Mouse (Mus musculus): Measurements from ENCODE around the gene Podn. TPM values are rescaled to one million over a fixed set of nuclear protein-coding genes. Genes with fewer than 3 reads are reported as not detected.

Podn gene
- polyA plus RNA-seq, 1 experiment from 2014 or later: 1.0 TPM

- Histone ChIP-seq H3K36me3 (ENCODE audit: control insufficient read depth, insufficient read depth, low read length) (no peaks in the 10 kb centered on the region), H3K9ac (ENCODE audit: low read length) (no peak overlapping the region), H3K27ac (replicated peaks; ENCODE audit: low read depth, low read length) (no peak overlapping the region), H3K4me1 (ENCODE audit: control insufficient read depth, insufficient read depth, low read length) (peaks cover 5% of the 10 kb centered on the region), H3K27me3 (ENCODE audit: control insufficient read depth, insufficient read depth, low read length) (no peaks in the 10 kb centered on the region), H3K4me3 (ENCODE audit: low read depth, low read length) (no peak overlapping the region), H3K9me3 (ENCODE audit: control insufficient read depth, low read length) (no peaks in the 10 kb centered on the region), H3K4me2 (ENCODE audit: low read depth, severe bottlenecking) (no peak overlapping the region)
- ATAC-seq (ENCODE audit: insufficient number of reproducible peaks, low FRiP score, low TSS enrichment, low read depth) (no peak), DNase-seq (ENCODE audit: low spot score) (no peak)
- WGBS: 73% methylated on average over 7 of the region's 7 CpGs
Observed at GRCm38 (mm10) chr4:108017839-108018238, 78.4 kb downstream of the Podn start.

- ATAC-seq (ENCODE audit: insufficient number of reproducible peaks, low FRiP score, low TSS enrichment, low read depth): no peak
- DNase-seq (ENCODE audit: low spot score): no peak
- no peaks in the 10 kb centered on the region for H3K27me3 ChIP-seq (ENCODE audit: control insufficient read depth, insufficient read depth, low read length)
- no peak overlapping the region for H3K27ac ChIP-seq (replicated peaks; ENCODE audit: low read depth, low read length)
- no peak overlapping the region for H3K9ac ChIP-seq (ENCODE audit: low read length)
- no peaks in the 10 kb centered on the region for H3K9me3 ChIP-seq (ENCODE audit: control insufficient read depth, low read length)
- H3K36me3 ChIP-seq (ENCODE audit: control insufficient read depth, insufficient read depth, low read length): no peaks in the 10 kb centered on the region
- no peak overlapping the region for H3K4me3 ChIP-seq (ENCODE audit: low read depth, low read length)
- peaks cover 5% of the 10 kb centered on the region for H3K4me1 ChIP-seq (ENCODE audit: control insufficient read depth, insufficient read depth, low read length)
- no peak overlapping the region for H3K4me2 ChIP-seq (ENCODE audit: low read depth, severe bottlenecking)
- 84% methylated on average over 3 of the region's 3 CpGs for WGBS
Observed at GRCm38 (mm10) chr4:108016321-108016720, 79.9 kb downstream of the Podn start.

DNA sequence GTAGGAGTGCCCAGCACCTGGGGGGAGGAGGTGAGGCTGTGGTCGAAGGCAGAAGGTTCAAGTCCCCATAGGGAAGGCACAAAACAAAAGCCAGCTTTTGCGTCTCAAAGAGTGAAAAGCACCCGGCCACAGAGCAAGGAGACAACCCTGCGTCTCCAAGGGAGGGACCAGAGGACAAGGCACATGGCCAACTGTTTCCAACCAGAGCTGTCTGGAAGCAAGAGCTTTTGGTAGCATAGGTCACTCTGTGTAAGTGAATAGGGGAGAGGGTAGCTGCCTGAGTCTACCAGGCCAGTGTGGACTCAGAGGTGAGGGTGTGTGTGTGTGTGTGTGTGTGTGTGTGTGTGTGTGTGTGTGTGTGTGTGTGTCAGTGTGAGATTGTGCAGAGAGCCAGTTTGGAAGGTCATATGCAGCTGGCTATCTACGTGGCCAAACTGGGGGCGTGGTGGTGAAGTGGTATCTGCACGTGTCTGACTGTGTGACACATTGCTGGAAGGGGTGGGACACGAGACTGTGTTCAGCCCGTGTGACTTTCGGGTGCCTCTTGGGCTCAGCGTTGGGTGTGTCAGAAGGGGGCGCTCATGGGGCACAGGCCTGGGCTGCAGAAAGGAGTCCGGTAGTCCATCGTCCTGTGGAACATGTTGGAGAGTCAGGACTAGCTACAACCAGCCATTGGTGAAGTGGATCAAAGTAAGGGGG, 81.0 kb downstream of the Podn start:
- Histone ChIP-seq H3K9me3 (ENCODE audit: control insufficient read depth, low read length) (no peaks in the 10 kb centered on the region), H3K27me3 (ENCODE audit: control insufficient read depth, insufficient read depth, low read length) (no peaks in the 10 kb centered on the region), H3K36me3 (ENCODE audit: control insufficient read depth, insufficient read depth, low read length) (no peaks in the 10 kb centered on the region), H3K4me3 (ENCODE audit: low read depth, low read length) (no peak overlapping the region), H3K4me2 (ENCODE audit: low read depth, severe bottlenecking) (no peak overlapping the region), H3K4me1 (ENCODE audit: control insufficient read depth, insufficient read depth, low read length) (peaks cover 5% of the 10 kb centered on the region), H3K9ac (ENCODE audit: low read length) (no peak overlapping the region), H3K27ac (replicated peaks; ENCODE audit: low read depth, low read length) (no peak overlapping the region)
- DNase-seq (ENCODE audit: low spot score) (no peak), ATAC-seq (ENCODE audit: insufficient number of reproducible peaks, low FRiP score, low TSS enrichment, low read depth) (no peak)
- WGBS: 71% methylated on average over 14 of the region's 14 CpGs

DNA sequence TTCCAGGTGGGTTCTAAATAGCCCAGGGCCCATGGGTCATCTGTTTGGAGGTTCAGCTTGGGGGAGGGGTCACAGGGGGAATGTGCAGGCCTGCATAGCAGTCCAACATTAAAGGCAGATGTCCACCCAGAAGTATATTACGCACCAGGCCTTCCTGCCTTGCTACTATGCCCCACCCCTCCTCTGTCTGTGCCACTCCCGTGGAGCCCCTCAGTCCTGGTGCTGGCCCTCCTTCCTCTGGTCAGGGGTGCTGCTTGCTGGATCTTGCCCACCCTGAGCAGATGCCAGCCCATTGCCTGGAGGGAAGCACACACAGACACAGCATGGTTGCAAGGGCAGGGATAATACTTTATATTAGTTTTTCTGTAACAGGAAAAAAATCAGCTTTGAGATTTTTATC, 81.8 kb downstream of the Podn start:
- H3K4me2 ChIP-seq (ENCODE audit: low read depth, severe bottlenecking): no peak overlapping the region
- no peak overlapping the region for H3K9ac ChIP-seq (ENCODE audit: low read length)
- no peaks in the 10 kb centered on the region for H3K36me3 ChIP-seq (ENCODE audit: control insufficient read depth, insufficient read depth, low read length)
- peaks cover 5% of the 10 kb centered on the region for H3K4me1 ChIP-seq (ENCODE audit: control insufficient read depth, insufficient read depth, low read length)
- no peak overlapping the region for H3K4me3 ChIP-seq (ENCODE audit: low read depth, low read length)
- no peak for ATAC-seq (ENCODE audit: insufficient number of reproducible peaks, low FRiP score, low TSS enrichment, low read depth)
- no peaks in the 10 kb centered on the region for H3K27me3 ChIP-seq (ENCODE audit: control insufficient read depth, insufficient read depth, low read length)
- no peak for DNase-seq (ENCODE audit: low spot score)
- H3K27ac ChIP-seq (replicated peaks; ENCODE audit: low read depth, low read length): no peak overlapping the region
- WGBS: 55% methylated on average over 2 of the region's 2 CpGs
- H3K9me3 ChIP-seq (ENCODE audit: control insufficient read depth, low read length): no peaks in the 10 kb centered on the region

DNA sequence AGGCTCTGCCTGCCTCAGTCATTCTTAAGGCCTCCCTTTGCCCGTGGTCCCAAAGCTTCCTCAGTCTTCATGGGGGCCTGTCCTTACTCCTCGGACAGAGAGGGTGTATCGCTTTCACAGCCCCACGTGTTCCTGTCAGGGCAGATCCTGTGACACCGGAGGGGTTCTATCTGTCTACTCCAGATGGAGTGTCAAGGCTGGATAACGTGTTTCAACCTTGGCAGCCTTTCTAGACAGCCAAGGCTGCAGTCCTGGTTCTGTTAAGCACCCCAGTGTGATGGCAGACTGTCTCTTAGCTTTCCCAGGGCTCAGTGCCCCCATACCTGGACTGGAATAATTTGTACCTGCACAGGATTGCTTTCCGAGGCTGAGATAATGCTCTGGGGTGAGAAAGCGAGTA, 87.7 kb downstream of the Podn start:
- Histone ChIP-seq H3K9ac (ENCODE audit: low read length) (no peak overlapping the region), H3K4me1 (ENCODE audit: control insufficient read depth, insufficient read depth, low read length) (no peaks in the 10 kb centered on the region), H3K27ac (replicated peaks; ENCODE audit: low read depth, low read length) (no peak overlapping the region), H3K4me3 (ENCODE audit: low read depth, low read length) (no peak overlapping the region), H3K27me3 (ENCODE audit: control insufficient read depth, insufficient read depth, low read length) (no peaks in the 10 kb centered on the region), H3K4me2 (ENCODE audit: low read depth, severe bottlenecking) (no peak overlapping the region), H3K9me3 (ENCODE audit: control insufficient read depth, low read length) (no peaks in the 10 kb centered on the region), H3K36me3 (ENCODE audit: control insufficient read depth, insufficient read depth, low read length) (no peaks in the 10 kb centered on the region)
- 80% methylated on average over 8 of the region's 8 CpGs for WGBS
- DNase-seq (ENCODE audit: low spot score): no peak
- ATAC-seq (ENCODE audit: insufficient number of reproducible peaks, low FRiP score, low TSS enrichment, low read depth): no peak

DNA sequence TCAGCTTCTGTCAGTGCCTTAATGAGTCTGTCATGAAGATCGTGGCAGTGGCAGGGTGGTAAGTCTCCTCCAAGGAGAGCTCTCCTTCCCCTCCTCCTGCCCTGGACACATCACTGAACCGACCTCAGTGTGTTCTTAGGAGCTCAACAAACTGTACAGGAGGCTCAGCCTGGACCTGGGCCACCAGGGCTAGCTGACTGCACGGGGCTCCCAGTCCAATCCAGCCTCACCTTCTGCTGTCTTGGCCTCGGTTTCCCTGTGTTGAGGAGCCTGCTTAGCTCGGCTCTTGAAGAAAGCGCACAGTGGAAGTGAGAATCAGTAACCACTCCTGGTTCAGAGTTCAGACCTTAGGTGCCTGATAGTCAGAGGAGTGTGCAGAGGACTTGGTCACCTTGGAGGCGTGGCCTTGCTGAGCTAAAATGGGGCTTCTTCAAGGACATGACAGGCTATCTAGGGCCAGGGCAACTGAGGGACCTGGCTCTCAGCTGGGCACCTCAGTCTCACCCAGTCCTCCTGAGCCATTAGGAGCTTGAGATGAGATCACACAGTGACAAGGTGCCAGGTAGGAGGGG, 88.6 kb downstream of the Podn start:
- no peaks in the 10 kb centered on the region for H3K4me1 ChIP-seq (ENCODE audit: control insufficient read depth, insufficient read depth, low read length)
- H3K9me3 ChIP-seq (ENCODE audit: control insufficient read depth, low read length): no peaks in the 10 kb centered on the region
- H3K27me3 ChIP-seq (ENCODE audit: control insufficient read depth, insufficient read depth, low read length): no peaks in the 10 kb centered on the region
- H3K4me2 ChIP-seq (ENCODE audit: low read depth, severe bottlenecking): no peak overlapping the region
- H3K9ac ChIP-seq (ENCODE audit: low read length): no peak overlapping the region
- no peak overlapping the region for H3K27ac ChIP-seq (replicated peaks; ENCODE audit: low read depth, low read length)
- ATAC-seq (ENCODE audit: insufficient number of reproducible peaks, low FRiP score, low TSS enrichment, low read depth) (no peak), DNase-seq (ENCODE audit: low spot score) (no peak)
- H3K36me3 ChIP-seq (ENCODE audit: control insufficient read depth, insufficient read depth, low read length): no peaks in the 10 kb centered on the region
- H3K4me3 ChIP-seq (ENCODE audit: low read depth, low read length): no peak overlapping the region
- WGBS: 81% methylated on average over 7 of the region's 7 CpGs

DNA sequence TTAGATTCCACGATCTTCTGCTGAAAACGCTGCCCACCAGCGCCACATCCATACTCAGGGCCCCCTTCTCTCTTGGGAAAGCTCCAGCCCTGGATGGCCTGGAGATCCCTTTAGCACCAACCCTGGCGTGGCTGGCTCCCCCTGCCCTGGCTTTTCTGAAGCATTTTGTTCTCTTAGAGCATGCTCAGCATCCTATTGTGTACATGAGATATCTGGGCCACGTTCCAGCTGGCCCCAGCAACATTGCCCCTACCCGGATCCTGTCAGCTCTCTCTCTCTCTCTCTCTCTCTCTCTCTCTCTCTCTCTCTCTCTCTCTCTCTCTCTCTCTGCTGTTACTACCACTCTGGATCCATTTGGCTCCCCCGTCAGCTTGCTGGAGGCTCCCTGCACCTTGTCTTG, 90.9 kb downstream of the Podn start:
- Histone ChIP-seq H3K9me3 (ENCODE audit: control insufficient read depth, low read length) (no peaks in the 10 kb centered on the region), H3K27me3 (ENCODE audit: control insufficient read depth, insufficient read depth, low read length) (no peaks in the 10 kb centered on the region), H3K4me3 (ENCODE audit: low read depth, low read length) (no peak overlapping the region), H3K4me1 (ENCODE audit: control insufficient read depth, insufficient read depth, low read length) (no peaks in the 10 kb centered on the region), H3K4me2 (ENCODE audit: low read depth, severe bottlenecking) (no peak overlapping the region), H3K9ac (ENCODE audit: low read length) (no peak overlapping the region), H3K36me3 (ENCODE audit: control insufficient read depth, insufficient read depth, low read length) (no peaks in the 10 kb centered on the region), H3K27ac (replicated peaks; ENCODE audit: low read depth, low read length) (no peak overlapping the region)
- no peak for ATAC-seq (ENCODE audit: insufficient number of reproducible peaks, low FRiP score, low TSS enrichment, low read depth)
- WGBS: 81% methylated on average over 7 of the region's 7 CpGs
- no peak for DNase-seq (ENCODE audit: low spot score)

GRCm38 (mm10) chr4:107999380-107999779, 96.9 kb downstream of the Podn start:
- H3K9ac ChIP-seq (ENCODE audit: low read length): no peak overlapping the region
- H3K4me2 ChIP-seq (ENCODE audit: low read depth, severe bottlenecking): no peak overlapping the region
- no peak overlapping the region for H3K27ac ChIP-seq (replicated peaks; ENCODE audit: low read depth, low read length)
- no peak overlapping the region for H3K4me3 ChIP-seq (ENCODE audit: low read depth, low read length)
- DNase-seq (ENCODE audit: low spot score) (no peak), ATAC-seq (ENCODE audit: insufficient number of reproducible peaks, low FRiP score, low TSS enrichment, low read depth) (no peak)
- WGBS: 79% methylated on average over 1 of the region's 1 CpGs
- H3K4me1 ChIP-seq (ENCODE audit: control insufficient read depth, insufficient read depth, low read length): no peaks in the 10 kb centered on the region
- no peaks in the 10 kb centered on the region for H3K36me3 ChIP-seq (ENCODE audit: control insufficient read depth, insufficient read depth, low read length)
- H3K9me3 ChIP-seq (ENCODE audit: control insufficient read depth, low read length): no peaks in the 10 kb centered on the region
- no peaks in the 10 kb centered on the region for H3K27me3 ChIP-seq (ENCODE audit: control insufficient read depth, insufficient read depth, low read length)
